Mouse (Mus musculus): ENCODE results near the gene Usp7.

The Usp7 gene

GRCm38 (mm10) chr16:8724031-8724430 lies 68.1 kb downstream of the Usp7 start:
- DNase-seq (ENCODE audit: extremely low spot score, low spot score): no peak

GRCm38 (mm10) chr16:8720447-8720846 lies 71.7 kb downstream of the Usp7 start:
- DNase-seq (ENCODE audit: extremely low spot score, low spot score): no peak

GRCm38 (mm10) chr16:8717744-8718143 lies 74.4 kb downstream of the Usp7 start:
- no peak for DNase-seq (ENCODE audit: extremely low spot score, low spot score)

GRCm38 (mm10) chr16:8716300-8716699 lies 75.8 kb downstream of the Usp7 start:
- DNase-seq (ENCODE audit: extremely low spot score, low spot score): no peak

GRCm38 (mm10) chr16:8715513-8716080 lies 76.5 kb downstream of the Usp7 start:
- no peak for DNase-seq (ENCODE audit: extremely low spot score, low spot score)

GRCm38 (mm10) chr16:8714851-8715250 lies 77.3 kb downstream of the Usp7 start:
- DNase-seq (ENCODE audit: extremely low spot score, low spot score): no peak

GRCm38 (mm10) chr16:8711998-8712397 lies 80.1 kb downstream of the Usp7 start:
- DNase-seq (ENCODE audit: extremely low spot score, low spot score): no peak

- DNase-seq (ENCODE audit: extremely low spot score, low spot score): no peak
These were observed 91.5 kb downstream of the Usp7 start for GRCm38 (mm10) chr16:8700586-8700985.

- DNase-seq (ENCODE audit: extremely low spot score, low spot score): no peak
These were observed 92.6 kb downstream of the Usp7 start for GRCm38 (mm10) chr16:8699556-8699955.

- no peak for DNase-seq (ENCODE audit: extremely low spot score, low spot score)
These were observed 100.9 kb downstream of the Usp7 start for GRCm38 (mm10) chr16:8691206-8691605.

GRCm38 (mm10) chr16:8689979-8690656 lies 102.0 kb downstream of the Usp7 start:
- no peak for DNase-seq (ENCODE audit: extremely low spot score, low spot score)

GRCm38 (mm10) chr16:8687559-8688112 lies 104.5 kb downstream of the Usp7 start:
- no peak for DNase-seq (ENCODE audit: extremely low spot score, low spot score)

GRCm38 (mm10) chr16:8686871-8687535 lies 105.1 kb downstream of the Usp7 start:
- no peak for DNase-seq (ENCODE audit: extremely low spot score, low spot score)

- peak; percentile 71 for DNase-seq (ENCODE audit: extremely low spot score, low spot score)
These were observed 105.8 kb downstream of the Usp7 start for GRCm38 (mm10) chr16:8686121-8686870.

- no peak for DNase-seq (ENCODE audit: extremely low spot score, low spot score)
These were observed 107.0 kb downstream of the Usp7 start for GRCm38 (mm10) chr16:8685087-8685486.

GRCm38 (mm10) chr16:8680470-8680869 lies 111.6 kb downstream of the Usp7 start, which contains the start of gene Gm5767:
Gene Gm5767, plus strand, starts transcription at chr16:8680770.
- DNase-seq (ENCODE audit: extremely low spot score, low spot score): no peak

GRCm38 (mm10) chr16:8679780-8680179 lies 112.3 kb downstream of the Usp7 start:
- DNase-seq (ENCODE audit: extremely low spot score, low spot score): no peak

- DNase-seq (ENCODE audit: extremely low spot score, low spot score): no peak
These were observed 113.4 kb downstream of the Usp7 start for GRCm38 (mm10) chr16:8678676-8679075.

GRCm38 (mm10) chr16:8678035-8678434 lies 114.1 kb downstream of the Usp7 start:
- no peak for DNase-seq (ENCODE audit: extremely low spot score, low spot score)

GRCm38 (mm10) chr16:8676800-8677199 lies 115.3 kb downstream of the Usp7 start:
- no peak for DNase-seq (ENCODE audit: extremely low spot score, low spot score)

- DNase-seq (ENCODE audit: extremely low spot score, low spot score): no peak
These were observed 115.9 kb downstream of the Usp7 start for GRCm38 (mm10) chr16:8676228-8676627.

- no peak for DNase-seq (ENCODE audit: extremely low spot score, low spot score)
These were observed 116.5 kb downstream of the Usp7 start for GRCm38 (mm10) chr16:8675559-8675958.
